Mouse (Mus musculus): ENCODE measurements around the gene Golm1.

DNA sequence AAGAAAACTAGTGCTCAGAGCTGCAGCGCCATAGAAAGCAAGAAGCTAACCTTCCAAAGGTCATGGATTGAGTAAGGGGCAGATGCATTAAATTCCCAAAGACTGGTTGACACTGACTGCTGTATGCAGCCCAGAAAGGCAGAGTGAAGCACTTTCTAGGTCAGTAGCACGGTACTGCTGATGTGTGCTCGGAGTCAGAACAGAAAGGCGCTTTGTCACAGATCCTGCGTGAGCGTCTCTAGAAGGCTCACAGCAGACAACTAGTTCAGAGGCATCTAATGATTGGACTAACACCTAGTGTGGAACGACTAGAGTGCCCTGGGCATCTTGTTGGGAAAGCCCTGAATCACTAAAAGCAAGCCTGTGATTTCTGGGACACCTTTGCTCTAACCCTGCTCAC, 37.8 kb downstream of the Golm1 start:
- TF ChIP-seq CTCF (IDR thresholded peaks at IDR 0.05; ENCODE audit: control insufficient read depth, insufficient read depth, insufficient replicate concordance, low read depth, low read length) (no peak), POLR2A (IDR thresholded peaks at IDR 0.05; ENCODE audit: control insufficient read depth, low read depth, low read length) (no peak)
